Mouse (Mus musculus) embryonic facial prominence, embryonic 10.5 days (tissue): ENCODE results near the gene Fgfr2. TPM values are rescaled to one million over a fixed set of nuclear protein-coding genes. Genes with fewer than 3 reads are reported as not detected.
"Not testable (repeated sequence)": the region's sequence is repeated elsewhere in the genome, so short reads cannot be mapped to it uniquely, and the experiment has no call there.

ENCODE experiments used
- DNase-seq: peaks from one replicate; pipeline ENCODE4 v3.0.0-alpha.2; 2017; ENCODE audit warnings: low spot score
- H3K27ac ChIP-seq: fragments of 300-500 bp; sonication (generic); replicated peaks from 2 replicates; pipeline ENCODE4 v1.5.1; 2016; ENCODE audit warnings: mild to moderate bottlenecking
- H3K27me3 ChIP-seq: fragments of 300-500 bp; sonication (generic); replicated peaks from 2 replicates; pipeline ENCODE4 v1.6.1; 2016; ENCODE audit warnings: low read depth, mild to moderate bottlenecking; ENCODE audit not compliant: poor library complexity, severe bottlenecking
- H3K36me3 ChIP-seq: fragments of 300-500 bp; sonication (generic); replicated peaks from 2 replicates; pipeline ENCODE4 v1.6.1; 2016; ENCODE audit warnings: mild to moderate bottlenecking, moderate library complexity
- H3K4me1 ChIP-seq: fragments of 300-500 bp; sonication (generic); 2 replicates; pipeline ENCODE4 v1.6.1; 2016
- H3K4me3 ChIP-seq: fragments of 300-500 bp; sonication (generic); 2 replicates; pipeline ENCODE4 v1.5.1; 2016; ENCODE audit warnings: mild to moderate bottlenecking, moderate library complexity
- H3K9me3 ChIP-seq: fragments of 300-500 bp; sonication (generic); 2 replicates; pipeline ENCODE4 v1.6.1; 2016; ENCODE audit warnings: mild to moderate bottlenecking
- WGBS: fragments of 180-500 bp; shearing (Covaris S2); methylation state at CpG from one replicate; pipeline ENCODE4 v1.1.7; 2016; 5-methylcytosine and 5-hydroxymethylcytosine counted together
- polyA plus RNA-seq: library from polyadenylated mRNA; unstranded; fragments of >200 nt; fragmentation: Nextera tagmentation; extraction: Ambion mirVana; gene quantifications from 2 replicates; pipeline ENCODE4 v1.2.1, GENCODE M21; 2016

The Fgfr2 gene
- polyA plus RNA-seq, 1 experiment from 2014 or later, result 74.3 TPM

GRCm38 (mm10) chr7:130677541-130678274, 2445.4 kb downstream of the Fgfr2 start:
- 82% methylated on average over 12 of the region's 12 CpGs for WGBS
- Histone ChIP-seq H3K27me3 (no peaks in the 10 kb centered on the region), H3K9me3 (peaks cover 6% of the 10 kb centered on the region; the same call in 1 of the 2 replicates), H3K4me3 (no peak overlapping the region), H3K4me1 (peaks cover 12% of the 10 kb centered on the region), H3K27ac (peak overlapping the region; percentile 59), H3K36me3 (peaks cover 40% of the 10 kb centered on the region)
- no peak for DNase-seq

- 76% methylated on average over 11 of the region's 11 CpGs for WGBS
- H3K27ac ChIP-seq, result no peak overlapping the region
These were observed 2446.1 kb downstream of the Fgfr2 start for GRCm38 (mm10) chr7:130676885-130677540.

GRCm38 (mm10) chr7:130674526-130674925, 2448.6 kb downstream of the Fgfr2 start:
- Histone ChIP-seq H3K4me3 (no peak overlapping the region; the same call in 1 of the 2 replicates), H3K27me3 (no peaks in the 10 kb centered on the region), H3K9me3 (peaks cover 6% of the 10 kb centered on the region; the same call in 1 of the 2 replicates), H3K36me3 (peaks cover 37% of the 10 kb centered on the region), H3K27ac (peak overlapping the region; percentile 51), H3K4me1 (peaks cover 33% of the 10 kb centered on the region)
- 68% methylated on average over 9 of the region's 9 CpGs for WGBS
- DNase-seq, result no peak

More at GRCm38 (mm10) chr7:130676885-130677540, 2446.1 kb downstream of the Fgfr2 start:
- Histone ChIP-seq H3K27me3 (no peaks in the 10 kb centered on the region), H3K9me3 (peaks cover 6% of the 10 kb centered on the region; the same call in 1 of the 2 replicates), H3K36me3 (peaks cover 40% of the 10 kb centered on the region), H3K4me1 (peaks cover 11% of the 10 kb centered on the region), H3K4me3 (no peak overlapping the region)
- DNase-seq, result no peak

- Histone ChIP-seq H3K36me3 (peaks cover 34% of the 10 kb centered on the region), H3K27me3 (no peaks in the 10 kb centered on the region), H3K27ac (peak overlapping the region; percentile 66), H3K4me3 (no peak overlapping the region), H3K9me3 (peaks cover 6% of the 10 kb centered on the region; the same call in 1 of the 2 replicates), H3K4me1 (peaks cover 44% of the 10 kb centered on the region)
- WGBS, result 73% methylated on average over 9 of the region's 9 CpGs
- peak; percentile 65 for DNase-seq
These were observed 2449.7 kb downstream of the Fgfr2 start for GRCm38 (mm10) chr7:130673169-130674033.

- H3K36me3 ChIP-seq, result peaks cover 19% of the 10 kb centered on the region
- no peaks in the 10 kb centered on the region for H3K27me3 ChIP-seq
- no peak overlapping the region for H3K4me3 ChIP-seq
- peaks cover 3% of the 10 kb centered on the region; the same call in 1 of the 2 replicates for H3K9me3 ChIP-seq
- no peak for DNase-seq
- H3K4me1 ChIP-seq, result peaks cover 56% of the 10 kb centered on the region
- 73% methylated on average over 6 of the region's 6 CpGs for WGBS
- H3K27ac ChIP-seq, result peak overlapping the region; percentile 70
These were observed 2451.8 kb downstream of the Fgfr2 start for GRCm38 (mm10) chr7:130671301-130671700.

GRCm38 (mm10) chr7:130670358-130670757, 2452.8 kb downstream of the Fgfr2 start:
- Histone ChIP-seq H3K27ac (peak overlapping the region; percentile 70), H3K4me1 (peaks cover 56% of the 10 kb centered on the region), H3K4me3 (no peak overlapping the region), H3K27me3 (no peaks in the 10 kb centered on the region), H3K36me3 (peaks cover 15% of the 10 kb centered on the region), H3K9me3 (no peaks in the 10 kb centered on the region)
- DNase-seq, result peak; percentile 36
- 48% methylated on average over 4 of the region's 4 CpGs for WGBS

- Histone ChIP-seq H3K9me3 (no peaks in the 10 kb centered on the region; the same call in 1 of the 2 replicates), H3K4me3 (no peak overlapping the region), H3K27ac (peak overlapping the region; percentile 78), H3K36me3 (peaks cover 15% of the 10 kb centered on the region), H3K27me3 (no peaks in the 10 kb centered on the region), H3K4me1 (peaks cover 53% of the 10 kb centered on the region)
- peak; percentile 39 for DNase-seq
- WGBS, result 59% methylated on average over 8 of the region's 8 CpGs
These were observed 2453.7 kb downstream of the Fgfr2 start for GRCm38 (mm10) chr7:130669370-130669881.

- DNase-seq, result no peak
- peaks cover 5% of the 10 kb centered on the region; the same call in 1 of the 2 replicates for H3K9me3 ChIP-seq
- peaks cover 53% of the 10 kb centered on the region for H3K4me1 ChIP-seq
These were observed 2454.3 kb downstream of the Fgfr2 start for GRCm38 (mm10) chr7:130668729-130669281.

GRCm38 (mm10) chr7:130668013-130668412, 2455.1 kb downstream of the Fgfr2 start:
- H3K27ac ChIP-seq, H3K9me3 ChIP-seq, DNase-seq, H3K4me3 ChIP-seq, H3K27me3 ChIP-seq: not testable (repeated sequence)
- peaks cover 29% of the 10 kb centered on the region for H3K36me3 ChIP-seq
- H3K4me1 ChIP-seq, result peaks cover 49% of the 10 kb centered on the region
- 82% methylated on average over 1 of the region's 1 CpGs for WGBS

More at GRCm38 (mm10) chr7:130668729-130669281, 2454.3 kb downstream of the Fgfr2 start:
- peak overlapping the region; percentile 78 for H3K27ac ChIP-seq
- H3K27me3 ChIP-seq, result no peaks in the 10 kb centered on the region
- H3K4me3 ChIP-seq, result no peak overlapping the region
- WGBS, result 60% methylated on average over 7 of the region's 7 CpGs
- H3K36me3 ChIP-seq, result peaks cover 21% of the 10 kb centered on the region

GRCm38 (mm10) chr7:130665358-130665757, 2457.8 kb downstream of the Fgfr2 start:
- H3K4me3 ChIP-seq, result no peak overlapping the region
- H3K36me3 ChIP-seq, result peaks cover 30% of the 10 kb centered on the region
- no peak for DNase-seq
- H3K9me3 ChIP-seq, result peaks cover 9% of the 10 kb centered on the region; the same call in 1 of the 2 replicates
- H3K27ac ChIP-seq, result no peak overlapping the region
- peaks cover 44% of the 10 kb centered on the region for H3K4me1 ChIP-seq
- no peaks in the 10 kb centered on the region for H3K27me3 ChIP-seq
- 97% methylated on average over 9 of the region's 9 CpGs for WGBS

GRCm38 (mm10) chr7:130664629-130665028, 2458.5 kb downstream of the Fgfr2 start:
- Histone ChIP-seq H3K9me3 (peaks cover 9% of the 10 kb centered on the region; the same call in 1 of the 2 replicates), H3K27ac (no peak overlapping the region), H3K4me3 (no peak overlapping the region), H3K36me3 (peaks cover 30% of the 10 kb centered on the region), H3K4me1 (peaks cover 37% of the 10 kb centered on the region), H3K27me3 (no peaks in the 10 kb centered on the region)
- no peak for DNase-seq
- 86% methylated on average over 5 of the region's 5 CpGs for WGBS
